Mouse (Mus musculus) hindbrain, embryonic 14.5 days (tissue): ENCODE measurements around the gene Icmt. TPM values are rescaled to one million over a fixed set of nuclear protein-coding genes. Genes with fewer than 3 reads are reported as not detected.

ENCODE experiments used
- ATAC-seq: fragments of 200-750 bp; cut with Nextera tagmentation; 2 replicates; pipeline ENCODE4 v1.8.0; 2017; ENCODE audit warnings: moderate number of reproducible peaks, mild to moderate bottlenecking, moderate TSS enrichment, moderate library complexity; ENCODE audit not compliant: low FRiP score
- DNase-seq: peaks from one replicate; pipeline ENCODE4 v3.0.0-alpha.2; 2015; ENCODE audit warnings: low spot score
- H3K27ac ChIP-seq: fragments of 300-500 bp; sonication (generic); 2 replicates; pipeline ENCODE4 v1.5.1; 2014; ENCODE audit warnings: mild to moderate bottlenecking, moderate library complexity
- H3K27me3 ChIP-seq: fragments of 300-500 bp; sonication (generic); 2 replicates; pipeline ENCODE4 v1.6.1; 2014; ENCODE audit warnings: mild to moderate bottlenecking, low read length, mixed read lengths; ENCODE audit not compliant: control insufficient read depth, insufficient read depth
- H3K36me3 ChIP-seq: fragments of 300-500 bp; sonication (generic); replicated peaks from 2 replicates; pipeline ENCODE4 v1.6.1; 2014; ENCODE audit not compliant: control insufficient read depth, insufficient read depth
- H3K4me1 ChIP-seq: fragments of 300-500 bp; sonication (generic); replicated peaks from 2 replicates; pipeline ENCODE4 v1.6.1; 2014; ENCODE audit warnings: antibody characterized with exemption, low read length, mixed read lengths; ENCODE audit not compliant: control insufficient read depth, insufficient read depth
- H3K4me2 ChIP-seq: fragments of 300-500 bp; sonication (generic); replicated peaks from 2 replicates; pipeline ENCODE4 v1.6.1; 2014; ENCODE audit warnings: mild to moderate bottlenecking, moderate library complexity
- H3K4me3 ChIP-seq: fragments of 300-500 bp; sonication (generic); replicated peaks from 2 replicates; pipeline ENCODE4 v1.5.1; 2014; ENCODE audit warnings: mild to moderate bottlenecking, low read length
- H3K9ac ChIP-seq: fragments of 300-500 bp; sonication (generic); 2 replicates; pipeline ENCODE4 v1.6.1; 2014
- H3K9me3 ChIP-seq: fragments of 300-500 bp; sonication (generic); 2 replicates; pipeline ENCODE4 v1.6.1; 2016; ENCODE audit warnings: low read length; ENCODE audit not compliant: control insufficient read depth
- WGBS: fragments of 180-500 bp; shearing (Covaris S2); extraction: QIAGEN DNeasy Blood & Tissue Kit; methylation state at CpG from one replicate; pipeline ENCODE4 v1.1.7; 2014; 5-methylcytosine and 5-hydroxymethylcytosine counted together
- polyA plus RNA-seq: library from polyadenylated mRNA; unstranded; fragments of >200 nt; fragmentation: Nextera tagmentation; extraction: Ambion mirVana; gene quantifications from 2 replicates; pipeline ENCODE4 v1.2.1, GENCODE M21; 2014

Icmt gene
- polyA plus RNA-seq, 1 experiment from 2014 or later, result 20.6 TPM

GRCm38 (mm10) chr4:152273191-152273590 is 23.8 kb upstream of the Icmt start:
- Histone ChIP-seq H3K9me3 (no peaks in the 10 kb centered on the region), H3K9ac (no peak overlapping the region; the same call in 1 of the 2 replicates), H3K36me3 (peaks cover 13% of the 10 kb centered on the region), H3K4me2 (peak overlapping the region; percentile 91), H3K4me1 (peaks cover 11% of the 10 kb centered on the region), H3K4me3 (peak overlapping the region; percentile 64), H3K27me3 (peaks cover 43% of the 10 kb centered on the region), H3K27ac (peak overlapping the region; percentile 78)
- ATAC-seq (no peak), DNase-seq (no peak)
- 19% methylated on average over 3 of the region's 3 CpGs for WGBS

DNA sequence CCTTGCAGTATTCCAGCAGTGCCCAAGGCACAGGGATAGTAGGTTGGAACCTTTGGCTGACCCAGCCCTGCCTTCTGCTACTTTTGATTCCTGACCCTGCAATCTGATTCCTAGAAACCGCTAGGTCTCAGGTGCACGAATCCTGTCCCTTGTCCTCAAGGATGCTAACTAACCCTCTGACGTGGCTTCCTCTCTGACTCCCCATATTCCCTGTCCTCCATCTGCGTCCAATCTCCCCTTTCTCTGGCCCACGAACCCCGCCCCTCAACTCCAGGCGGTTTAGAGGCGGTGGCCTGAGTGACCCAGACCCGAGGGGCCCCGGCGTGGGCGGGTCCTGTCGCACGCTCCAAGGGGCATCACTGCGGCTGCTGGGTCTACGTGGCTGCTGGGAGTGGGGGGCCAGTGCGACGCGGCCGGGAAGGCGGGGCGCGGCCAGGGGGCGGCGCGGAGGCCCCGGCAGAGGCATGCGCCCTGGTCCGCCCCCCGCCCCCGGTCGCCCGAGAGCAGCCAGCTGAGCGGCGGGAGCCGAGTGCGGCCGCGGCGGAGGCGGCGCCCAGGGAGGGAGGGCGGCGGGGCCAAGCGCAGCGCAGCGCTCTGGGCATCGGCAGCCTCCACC is 23.3 kb upstream of the Icmt start, which contains the start of gene Gpr153:
Gene Gpr153, plus strand, starts transcription at position 612 of the 616 bp plus-strand sequence.
- ATAC-seq, result peak; percentile 78
- peaks cover 11% of the 10 kb centered on the region for H3K4me1 ChIP-seq

DNA sequence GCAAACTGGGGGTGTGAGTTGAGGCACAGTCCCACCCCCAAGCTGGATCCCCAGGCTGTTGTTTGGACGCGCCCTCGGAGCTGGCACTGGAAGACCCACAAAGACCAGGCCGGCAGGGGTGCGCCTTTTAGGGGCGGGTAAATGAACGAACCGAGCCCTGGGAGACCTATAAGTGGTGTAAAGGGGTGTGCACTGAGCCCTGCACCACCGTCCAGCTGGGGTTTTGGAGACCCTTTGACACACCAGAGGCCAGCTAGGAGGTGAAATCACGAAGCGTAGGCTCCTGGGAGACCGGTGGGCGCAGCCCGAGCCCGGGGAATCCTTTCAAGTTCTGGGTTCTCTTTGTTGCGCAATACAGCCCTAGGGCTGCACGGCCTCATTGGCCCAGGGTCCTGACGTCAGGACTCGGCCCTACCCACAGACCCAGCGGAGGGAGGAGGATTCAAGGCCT is 22.3 kb upstream of the Icmt start:
- Histone ChIP-seq H3K4me3 (peak overlapping the region; percentile 64), H3K9me3 (no peaks in the 10 kb centered on the region), H3K36me3 (peaks cover 12% of the 10 kb centered on the region; the same call in 1 of the 2 replicates), H3K27ac (peak overlapping the region; percentile 78), H3K27me3 (peaks cover 51% of the 10 kb centered on the region), H3K4me2 (peak overlapping the region; percentile 91), H3K9ac (peak overlapping the region; percentile 87), H3K4me1 (peaks cover 11% of the 10 kb centered on the region; the same call in 1 of the 2 replicates)
- peak; percentile 47 for DNase-seq
- WGBS, result under 1% methylated on average over 20 of the region's 20 CpGs
- ATAC-seq, result 0 out of 2 replicates have a peak, but pooled peaks have one; percentile 41

More for the DNA sequence above, 23.3 kb upstream of the Icmt start, which contains the start of gene Gpr153:
- Histone ChIP-seq H3K9ac (peak within 1 kb of the TSS; percentile 87), H3K4me2 (peak within 1 kb of the TSS; percentile 91), H3K27ac (peak within 1 kb of the TSS; percentile 78), H3K9me3 (no peaks in the 10 kb centered on the region), H3K4me3 (peak within 1 kb of the TSS; percentile 64), H3K36me3 (peaks cover 7% of the 10 kb centered on the region; the same call in 1 of the 2 replicates), H3K27me3 (peaks cover 45% of the 10 kb centered on the region)
- no peak for DNase-seq
- WGBS, result under 1% methylated on average over 45 of the region's 48 CpGs

DNA sequence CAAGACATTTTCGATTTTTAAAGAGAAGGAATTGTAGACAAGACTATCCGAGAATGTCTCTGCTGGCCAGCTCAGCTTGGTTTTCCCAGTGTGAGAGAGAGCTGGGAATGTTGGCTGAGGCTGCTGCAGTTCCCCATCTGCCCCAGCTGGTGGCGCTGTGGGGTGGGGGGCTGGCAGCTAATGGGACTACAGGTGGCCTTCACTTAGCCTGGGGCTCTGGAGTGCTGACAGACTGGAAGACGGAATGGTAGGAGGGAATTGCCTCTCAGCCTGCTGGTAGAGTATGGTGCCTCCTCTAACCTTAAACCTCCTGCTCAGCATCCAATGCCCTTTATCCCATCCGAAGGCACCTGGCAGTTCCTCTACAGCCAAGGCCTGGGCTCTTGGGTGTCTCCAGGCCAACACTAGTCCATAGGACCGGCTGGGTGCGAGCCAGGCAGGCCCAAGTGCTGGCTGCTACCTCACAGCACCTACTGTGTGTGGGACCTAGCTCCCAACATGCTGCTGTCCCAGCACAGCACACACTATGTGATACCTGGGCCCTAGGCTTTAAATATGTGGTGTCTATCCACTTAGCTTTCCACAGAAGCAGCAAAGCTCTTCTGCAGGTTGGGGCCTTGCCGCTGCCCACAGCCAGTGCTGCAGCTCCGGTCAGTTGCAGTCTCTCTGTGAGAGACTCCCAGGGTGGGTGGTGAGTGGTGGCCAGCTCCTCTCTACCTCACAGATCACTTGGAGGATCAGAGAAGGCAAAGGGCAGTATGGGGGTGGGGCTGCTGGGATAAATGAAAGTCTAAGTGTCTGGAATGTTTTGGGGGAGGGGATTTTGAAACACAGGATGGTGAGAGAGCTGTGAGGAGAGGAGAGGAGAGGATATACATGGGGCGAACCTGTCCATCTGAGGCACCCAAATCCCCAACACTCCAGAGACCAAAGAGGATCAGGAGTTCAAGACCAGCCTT is 20.4 kb upstream of the Icmt start:
- 58% methylated on average over 10 of the region's 10 CpGs for WGBS

GRCm38 (mm10) chr4:152277916-152278315 is 19.1 kb upstream of the Icmt start:
- Histone ChIP-seq H3K27ac (no peak overlapping the region), H3K9me3 (no peaks in the 10 kb centered on the region), H3K4me1 (peaks cover 11% of the 10 kb centered on the region; the same call in 1 of the 2 replicates), H3K9ac (no peak overlapping the region), H3K4me2 (no peak overlapping the region), H3K36me3 (peaks cover 15% of the 10 kb centered on the region; the same call in 1 of the 2 replicates), H3K4me3 (no peak overlapping the region), H3K27me3 (peaks cover 77% of the 10 kb centered on the region)
- 68% methylated on average over 2 of the region's 2 CpGs for WGBS
- no peak for ATAC-seq
- no peak for DNase-seq

More for the DNA sequence above, 20.4 kb upstream of the Icmt start:
- Histone ChIP-seq H3K9ac (no peak overlapping the region), H3K27me3 (peaks cover 69% of the 10 kb centered on the region), H3K4me1 (peaks cover 11% of the 10 kb centered on the region; the same call in 1 of the 2 replicates), H3K9me3 (no peaks in the 10 kb centered on the region), H3K36me3 (peaks cover 19% of the 10 kb centered on the region; the same call in 1 of the 2 replicates), H3K4me2 (no peak overlapping the region), H3K4me3 (no peak overlapping the region), H3K27ac (no peak overlapping the region)
- ATAC-seq, result no peak
- DNase-seq, result no peak

GRCm38 (mm10) chr4:152278986-152279385 is 18.0 kb upstream of the Icmt start:
- no peaks in the 10 kb centered on the region for H3K9me3 ChIP-seq
- H3K4me3 ChIP-seq, result no peak overlapping the region
- H3K27me3 ChIP-seq, result peaks cover 87% of the 10 kb centered on the region
- WGBS, result 74% methylated on average over 23 of the region's 23 CpGs
- no peak overlapping the region for H3K9ac ChIP-seq
- peaks cover 15% of the 10 kb centered on the region; the same call in 1 of the 2 replicates for H3K36me3 ChIP-seq
- 0 out of 2 replicates have a peak, but pooled peaks cover 9% of the 10 kb centered on the region for H3K4me1 ChIP-seq
- no peak overlapping the region for H3K4me2 ChIP-seq
- DNase-seq (no peak), ATAC-seq (no peak)
- H3K27ac ChIP-seq, result no peak overlapping the region

DNA sequence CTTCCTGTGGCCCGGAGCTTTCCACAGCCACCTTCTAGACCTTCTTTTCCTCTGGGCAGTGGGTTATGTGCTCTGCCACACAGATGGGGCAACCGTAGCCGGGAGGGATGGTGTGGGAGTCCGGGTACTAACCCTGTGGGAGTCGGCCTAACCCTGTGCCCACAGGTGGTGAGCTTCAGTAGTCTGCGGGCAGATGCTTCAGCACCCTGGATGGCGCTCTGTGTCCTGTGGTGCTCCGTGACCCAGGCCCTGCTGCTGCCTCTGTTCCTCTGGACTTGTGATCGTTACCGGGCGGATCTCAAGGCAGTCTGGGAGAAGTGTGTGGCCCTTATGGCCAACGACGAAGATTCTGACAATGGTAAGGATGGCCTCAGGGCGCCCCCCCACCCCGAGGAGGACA is 15.4 kb upstream of the Icmt start:
- H3K9me3 ChIP-seq, result no peaks in the 10 kb centered on the region
- no peak overlapping the region for H3K9ac ChIP-seq
- DNase-seq (no peak), ATAC-seq (no peak)
- no peak overlapping the region for H3K4me2 ChIP-seq
- peaks cover 15% of the 10 kb centered on the region; the same call in 1 of the 2 replicates for H3K36me3 ChIP-seq
- H3K27me3 ChIP-seq, result peaks cover 94% of the 10 kb centered on the region
- peaks cover 10% of the 10 kb centered on the region for H3K4me1 ChIP-seq
- no peak overlapping the region for H3K27ac ChIP-seq
- no peak overlapping the region for H3K4me3 ChIP-seq
- WGBS, result 62% methylated on average over 15 of the region's 15 CpGs

DNA sequence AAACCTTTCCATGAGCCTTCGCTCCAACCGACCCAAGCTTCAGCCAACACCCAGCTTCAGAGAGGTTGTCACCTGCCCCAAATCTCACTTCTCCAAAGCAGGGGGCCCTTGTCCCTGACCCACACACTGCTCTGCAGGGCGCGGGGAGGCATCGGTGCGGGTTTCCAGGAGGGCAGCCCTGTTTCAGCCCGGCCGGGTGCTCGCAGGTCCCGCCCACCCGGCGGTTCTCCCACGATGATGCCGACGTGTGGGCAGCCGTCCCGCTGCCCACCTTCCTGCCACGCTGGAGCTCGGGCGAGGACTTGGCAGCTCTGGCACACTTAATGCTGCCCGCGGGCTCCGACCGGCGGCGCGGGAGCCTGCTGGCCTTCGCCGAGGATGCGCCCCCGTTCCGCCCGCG is 14.3 kb upstream of the Icmt start:
- H3K4me2 ChIP-seq, result peak overlapping the region; percentile 52
- H3K9me3 ChIP-seq, result no peaks in the 10 kb centered on the region
- ATAC-seq (no peak), DNase-seq (no peak)
- H3K9ac ChIP-seq, result 0 out of 2 replicates have a peak overlapping the region, but pooled peaks have one; percentile 12
- H3K4me1 ChIP-seq, result peaks cover 18% of the 10 kb centered on the region
- peaks cover 15% of the 10 kb centered on the region; the same call in 1 of the 2 replicates for H3K36me3 ChIP-seq
- WGBS, result 20% methylated on average over 30 of the region's 34 CpGs
- peak overlapping the region; percentile 31 for H3K4me3 ChIP-seq
- H3K27me3 ChIP-seq, result peaks cover 96% of the 10 kb centered on the region
- H3K27ac ChIP-seq, result no peak overlapping the region
